Mouse (Mus musculus) retina, embryonic 14.5 days (tissue): ENCODE results near the gene Fbxo41.

Source experiments
- DNase-seq: peaks from one replicate; pipeline ENCODE4 v3.0.0-alpha.2; 2015; ENCODE audit warnings: low spot score

Fbxo41 gene

GRCm38 (mm10) chr6:85447351-85447750 is 55.4 kb downstream of the Fbxo41 start:
- no peak for DNase-seq

- DNase-seq = no peak
These were observed 57.5 kb downstream of the Fbxo41 start for GRCm38 (mm10) chr6:85445286-85445685.

GRCm38 (mm10) chr6:85444266-85444965 is 58.4 kb downstream of the Fbxo41 start:
- no peak for DNase-seq

- no peak for DNase-seq
These were observed 59.1 kb downstream of the Fbxo41 start for GRCm38 (mm10) chr6:85443488-85444233.

GRCm38 (mm10) chr6:85441142-85441541 is 61.7 kb downstream of the Fbxo41 start:
- no peak for DNase-seq

GRCm38 (mm10) chr6:85436631-85437030 is 66.2 kb downstream of the Fbxo41 start:
- DNase-seq = no peak

- DNase-seq = no peak
These were observed 66.6 kb downstream of the Fbxo41 start for GRCm38 (mm10) chr6:85436204-85436603.

GRCm38 (mm10) chr6:85433865-85434264 is 68.9 kb downstream of the Fbxo41 start:
- DNase-seq = no peak

GRCm38 (mm10) chr6:85431842-85432431 is 70.9 kb downstream of the Fbxo41 start, which contains the start of gene Smyd5:
Gene Smyd5 (plus strand): TSS chr6:85431989.
- peak; percentile 76 for DNase-seq

GRCm38 (mm10) chr6:85431274-85431841 is 71.4 kb downstream of the Fbxo41 start:
- no peak for DNase-seq

GRCm38 (mm10) chr6:85423836-85424379 is 78.9 kb downstream of the Fbxo41 start, which contains the start of gene Noto:
Gene Noto (plus strand): TSS chr6:85423886.
- DNase-seq = no peak
